Mouse (Mus musculus): ENCODE results near the gene Mt1. TPM values are rescaled to one million over a fixed set of nuclear protein-coding genes. Genes with fewer than 3 reads are reported as not detected.
A peak's percentile ranks its signal among the peaks of the same experiment; 100 is the strongest.
"Not testable (repeated sequence)": the region's sequence is repeated elsewhere in the genome, so short reads cannot be mapped to it uniquely, and the experiment has no call there.

Mt1 gene
- total RNA-seq (2021): 100 to 1,000 TPM; 291 to 329 TPM
- long read RNA-seq, experiment 1, transcript Mt1-201 (3 exons, 549 nt): major isoform, 27 of 30 reads
- long read RNA-seq, experiment 1, partial matches to known transcripts: 0 of 30 reads
- long read RNA-seq, experiment 1, other reads (novel, unspliced or antisense): 0 of 30 reads
- long read RNA-seq, experiment 2, transcript Mt1-201 (3 exons, 549 nt): major isoform, 111 of 111 reads
- long read RNA-seq, experiment 2, partial matches to known transcripts: 0 of 111 reads
- long read RNA-seq, experiment 2, other reads (novel, unspliced or antisense): 0 of 111 reads

GRCm38 (mm10) chr8:94178857-94179712, at the start of gene Mt1:
Mt1 (plus strand) TSS chr8:94179082.
- peak; percentile 86 for DNase-seq (ENCODE audit: low spot score in 2 of 2)

DNA sequence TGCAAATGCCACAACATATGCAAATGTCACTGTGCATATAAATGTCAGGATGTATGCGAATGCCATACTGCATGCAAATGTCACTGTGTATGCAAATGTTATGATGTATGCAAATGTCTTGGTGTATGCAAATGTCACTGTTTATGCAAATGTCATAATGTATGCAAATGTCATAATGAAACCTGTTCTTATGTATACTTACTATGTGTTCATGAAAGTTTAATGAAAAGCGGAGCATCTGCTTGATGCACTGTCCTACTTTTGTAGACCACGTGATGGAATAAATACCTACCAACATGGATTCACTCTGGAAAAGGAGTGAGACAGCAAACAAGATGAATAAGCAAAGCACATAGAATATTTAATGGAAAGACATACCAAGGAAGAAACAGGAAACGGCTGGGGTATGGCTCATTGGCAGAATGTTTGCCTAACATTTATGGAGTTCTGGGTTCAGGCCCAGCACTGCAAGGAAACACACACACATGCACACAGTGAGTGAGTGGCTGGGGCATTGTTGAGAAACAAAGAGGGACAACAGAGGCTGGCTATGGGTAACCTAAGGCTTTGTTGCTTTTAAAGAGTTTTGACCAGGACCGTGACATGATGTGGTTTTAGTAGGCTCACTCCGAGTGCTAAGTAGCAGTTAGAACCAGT, 49.6 kb upstream of the Mt1 start:
- no peak for DNase-seq (ENCODE audit: low spot score in 2 of 2)

- no peak for DNase-seq (ENCODE audit: low spot score in 2 of 2)
Measured at GRCm38 (mm10) chr8:94130126-94130525, 48.8 kb upstream of the Mt1 start.

DNA sequence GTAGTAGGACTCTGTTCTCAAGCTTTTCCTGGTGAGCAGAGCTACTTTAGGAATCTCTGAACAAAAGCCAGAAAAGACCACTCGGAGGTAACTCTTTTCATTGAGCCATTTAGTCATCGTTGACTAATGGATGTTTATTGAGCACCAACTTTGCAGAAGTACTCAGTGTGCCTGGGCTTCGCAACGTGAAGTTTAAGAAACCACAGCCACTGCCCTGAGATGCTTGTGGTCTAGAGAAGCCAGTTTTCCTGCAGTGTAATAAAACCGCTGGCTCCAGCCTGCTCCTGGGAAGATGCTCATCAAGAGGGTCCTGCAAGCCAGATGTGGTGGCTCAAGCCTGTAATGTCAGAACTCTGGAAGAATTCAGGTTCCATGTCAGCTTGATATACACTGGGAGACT, 46.8 kb upstream of the Mt1 start:
- DNase-seq (ENCODE audit: low spot score in 2 of 2): no peak

DNA sequence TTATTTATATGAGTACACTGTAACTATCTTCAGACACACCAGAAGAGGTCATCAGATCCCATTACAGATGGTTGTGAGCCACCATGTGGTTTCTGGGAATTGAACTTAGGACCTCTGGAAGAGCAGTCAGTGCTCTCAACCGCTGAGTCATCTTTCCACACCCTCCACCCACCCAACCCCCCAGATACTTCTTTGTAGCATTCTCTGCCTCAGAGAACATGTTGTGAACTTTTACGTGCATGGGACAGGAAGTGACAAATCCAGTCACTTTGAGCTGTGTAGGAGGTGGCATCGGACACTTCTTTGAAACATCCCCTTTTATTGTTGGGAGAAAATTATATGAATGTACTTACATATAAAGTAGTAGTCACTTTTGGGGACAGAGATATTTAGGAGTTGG, 44.3 kb upstream of the Mt1 start:
- not testable (repeated sequence) for DNase-seq (ENCODE audit: low spot score in 2 of 2)

GRCm38 (mm10) chr8:94135556-94135955, 43.3 kb upstream of the Mt1 start:
- no peak for DNase-seq (ENCODE audit: low spot score in 2 of 2)

- no peak for DNase-seq (ENCODE audit: low spot score in 2 of 2)
Measured at GRCm38 (mm10) chr8:94136192-94136591, 42.7 kb upstream of the Mt1 start.

GRCm38 (mm10) chr8:94136933-94137332, 41.9 kb upstream of the Mt1 start, which contains the start of gene Mt4:
Mt4 (plus strand) TSS chr8:94137197.
- DNase-seq (ENCODE audit: low spot score in 2 of 2): no peak

- DNase-seq (ENCODE audit: low spot score in 2 of 2): no peak
Measured at GRCm38 (mm10) chr8:94140266-94140795, 38.6 kb upstream of the Mt1 start.

DNA sequence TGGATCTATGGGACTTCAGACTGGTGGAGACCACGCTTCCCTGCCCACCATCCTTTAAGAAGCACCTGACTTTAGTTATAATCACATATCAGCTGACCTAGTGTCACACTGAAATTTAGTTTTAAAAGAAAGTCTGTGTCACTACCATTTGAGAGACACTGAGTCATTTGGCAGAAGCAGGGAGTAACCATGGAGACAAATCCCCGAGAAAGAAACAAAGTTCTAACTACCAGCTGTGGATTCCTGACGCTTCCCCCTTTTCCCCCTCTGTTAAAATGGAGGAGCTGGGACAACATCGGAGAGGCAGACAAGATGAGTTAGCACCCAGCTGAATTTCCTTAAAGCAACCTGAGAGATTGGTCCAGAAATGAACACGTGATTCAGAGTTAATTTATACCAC, 30.6 kb upstream of the Mt1 start:
- no peak for DNase-seq (ENCODE audit: low spot score in 2 of 2)

- DNase-seq (ENCODE audit: low spot score in 2 of 2): no peak
Measured at GRCm38 (mm10) chr8:94150925-94151324, 28.0 kb upstream of the Mt1 start.

- peak; percentile 22 to 31 for DNase-seq (ENCODE audit: low spot score in 2 of 2)
Measured at GRCm38 (mm10) chr8:94152513-94153300, 26.2 kb upstream of the Mt1 start, which contains the start of gene Mt3. Mt3 (plus strand) TSS chr8:94152607.

- DNase-seq (ENCODE audit: low spot score in 2 of 2): no peak
Measured at GRCm38 (mm10) chr8:94153451-94153850, 25.4 kb upstream of the Mt1 start.

- no peak for DNase-seq (ENCODE audit: low spot score in 2 of 2)
Measured at GRCm38 (mm10) chr8:94154537-94154936, 24.3 kb upstream of the Mt1 start.

DNA sequence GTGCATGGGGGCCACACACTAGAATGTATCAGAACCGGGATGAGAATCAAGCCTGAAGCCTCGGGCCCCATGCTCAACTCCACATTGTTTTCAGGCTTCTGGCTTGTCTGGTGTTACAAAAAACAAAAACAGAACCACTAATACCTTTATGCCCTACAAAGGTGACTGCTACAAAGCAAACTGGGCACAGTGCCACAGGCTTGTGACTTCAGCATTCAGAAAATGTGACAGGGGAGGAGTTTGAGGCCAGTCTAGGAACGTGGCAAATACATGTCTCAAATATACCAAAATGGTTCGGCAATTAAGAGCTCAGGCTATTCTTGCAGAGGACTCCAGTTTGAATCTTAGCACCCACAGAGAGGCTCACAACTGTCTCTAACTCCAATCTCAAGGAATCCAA, 22.8 kb upstream of the Mt1 start:
- no peak for DNase-seq (ENCODE audit: low spot score in 2 of 2)

DNA sequence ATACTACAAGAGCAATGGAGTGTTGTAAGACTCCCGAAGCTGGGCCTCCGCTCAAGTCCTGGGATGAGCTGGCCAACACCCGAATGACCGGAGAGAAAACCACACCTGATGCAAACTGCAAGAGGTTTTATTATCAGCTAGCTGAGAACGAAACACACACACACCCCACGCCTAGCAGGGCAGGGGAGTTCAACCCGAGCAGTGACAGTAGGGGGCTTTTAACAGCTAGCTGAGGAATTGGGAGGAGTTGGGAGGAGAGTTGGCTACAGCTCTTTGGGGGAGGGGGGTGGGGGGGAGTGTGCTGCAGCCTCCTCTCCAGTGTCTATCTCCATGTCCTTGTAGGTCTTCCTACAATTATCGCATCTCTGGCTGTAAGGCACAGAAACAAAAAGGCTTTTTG, 13.1 kb upstream of the Mt1 start:
- DNase-seq (ENCODE audit: low spot score in 2 of 2): not testable (repeated sequence)

- DNase-seq (ENCODE audit: low spot score in 2 of 2): peak; percentile 97
Measured at GRCm38 (mm10) chr8:94167244-94167643, 11.6 kb upstream of the Mt1 start.

- DNase-seq (ENCODE audit: low spot score in 2 of 2): no peak
Measured at GRCm38 (mm10) chr8:94169547-94169946, 9.3 kb upstream of the Mt1 start.

DNA sequence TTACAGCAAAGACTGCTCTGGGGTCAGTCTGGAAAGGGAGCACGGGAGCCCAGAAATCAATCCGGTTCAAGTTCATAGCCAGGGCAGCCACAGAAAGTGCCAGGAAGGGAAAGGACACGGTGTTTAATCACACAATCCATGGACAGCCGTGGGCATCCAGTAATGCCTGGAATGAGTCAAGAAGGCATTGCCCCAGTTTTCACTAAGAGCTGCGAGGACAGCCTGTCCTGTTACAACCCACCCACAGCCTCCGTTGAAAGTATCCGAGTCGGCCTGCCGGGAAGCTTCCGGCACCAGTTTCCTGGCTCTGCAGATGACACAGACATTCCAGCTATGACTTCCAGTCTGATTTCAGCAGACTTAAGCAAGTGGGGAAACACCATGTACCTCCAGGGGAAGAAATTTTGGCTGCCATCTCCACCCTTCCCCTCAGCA, 7.5 kb upstream of the Mt1 start:
- DNase-seq (ENCODE audit: low spot score in 2 of 2): peak; percentile 32 to 54

GRCm38 (mm10) chr8:94172075-94172808, 6.6 kb upstream of the Mt1 start, which contains the start of gene Mt2:
Mt2 (plus strand) TSS chr8:94172664.
- DNase-seq (ENCODE audit: low spot score in 2 of 2): peak; percentile 67 to 79

Data from adrenal gland, adult 18-20 months (tissue).